Mouse (Mus musculus) gastrocnemius, postnatal 25 days (tissue): ENCODE data around the gene Foxp1. TPM values are rescaled to one million over a fixed set of nuclear protein-coding genes. Genes with fewer than 3 reads are reported as not detected.

Source experiments
- DNase-seq: peaks from one replicate; pipeline ENCODE4 v3.0.0; 2022
- total RNA-seq, 2 experiments: library from RNA; stranded (reverse); gene quantifications; 1 replicate in 1 of 2; 2 replicates in 1 of 2; pipeline ENCODE4 v1.2.3; 2021

The Foxp1 gene
- total RNA-seq, 2 experiments from 2014 or later: 16.9 to 17.8 TPM

DNA sequence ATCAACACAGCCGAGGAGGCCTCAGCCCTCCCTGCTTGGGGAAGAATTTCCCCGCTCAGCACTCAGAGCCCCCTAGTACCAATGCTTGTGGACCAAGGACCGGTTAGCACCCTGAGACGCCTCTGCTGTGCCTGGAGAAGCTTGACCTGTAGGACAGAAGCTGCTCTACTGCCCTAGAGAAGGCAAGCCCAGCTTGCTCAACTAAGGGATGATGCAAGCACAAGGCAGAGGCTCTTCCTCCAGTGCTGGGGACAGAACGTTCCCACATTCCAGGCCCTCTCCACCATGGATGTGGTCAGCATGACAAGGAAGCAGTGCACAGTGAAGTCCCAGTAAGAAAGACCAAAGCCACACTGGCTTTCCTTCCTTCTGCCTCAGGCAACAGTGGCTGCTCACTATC lies 347.1 kb downstream of the Foxp1 start:
- DNase-seq: peak; percentile 14

DNA sequence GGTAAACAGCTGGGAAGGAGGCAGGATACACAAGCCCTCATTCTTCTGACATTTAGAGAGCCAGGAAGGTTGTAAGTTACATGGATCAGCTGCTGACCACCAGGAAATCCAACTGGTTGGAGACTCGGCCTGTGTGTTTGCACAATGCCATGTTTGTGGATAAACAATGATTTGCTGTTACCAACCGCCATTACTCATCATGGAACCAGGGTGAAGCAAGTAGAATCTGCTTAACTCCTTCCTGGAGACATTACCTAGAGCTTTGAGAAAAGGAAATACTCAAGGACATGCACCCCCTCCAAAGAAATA lies 348.7 kb downstream of the Foxp1 start:
- DNase-seq: no peak

DNA sequence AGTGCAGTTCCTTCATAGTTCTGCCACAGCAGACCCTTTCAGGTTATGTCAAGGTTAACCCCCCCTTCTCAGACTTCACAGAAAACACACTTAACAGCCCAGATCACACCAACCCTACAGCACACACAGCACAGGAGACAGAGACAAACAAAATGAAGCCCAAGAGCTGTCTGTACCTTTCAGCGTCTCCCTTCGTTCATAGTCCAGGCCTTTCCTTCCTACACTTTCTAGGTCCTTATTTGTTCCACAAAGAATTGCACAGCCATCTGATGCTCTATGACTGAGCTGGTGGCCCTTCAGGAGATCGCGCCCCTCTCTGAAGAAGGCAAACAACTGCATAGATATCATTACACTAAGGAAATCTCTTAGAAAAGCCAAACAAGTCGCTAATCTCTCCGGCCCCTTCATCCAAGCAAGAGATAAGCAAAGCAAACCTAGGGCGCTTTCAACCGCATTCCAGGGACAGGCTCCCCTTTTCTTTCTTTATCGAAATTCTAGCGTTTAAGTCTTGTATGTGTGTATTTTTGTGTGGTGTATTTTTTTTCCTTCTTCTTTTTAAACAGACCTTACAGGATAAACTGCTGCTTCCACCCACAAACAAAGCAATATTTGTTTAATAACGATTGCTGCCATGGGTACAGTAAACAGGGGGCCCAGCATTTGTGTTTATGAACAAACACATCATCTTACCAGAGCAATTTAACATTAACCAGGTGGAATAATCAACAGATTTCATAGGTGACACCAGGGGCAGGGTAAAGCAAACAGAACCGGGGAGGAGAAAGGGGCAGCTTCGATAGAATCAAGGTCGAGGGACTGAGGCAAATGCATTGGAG lies 349.2 kb downstream of the Foxp1 start:
- no peak for DNase-seq

GRCm38 (mm10) chr6:99172589-99172986 lies 349.9 kb downstream of the Foxp1 start:
- DNase-seq: no peak

GRCm38 (mm10) chr6:99171901-99172588 lies 350.5 kb downstream of the Foxp1 start:
- no peak for DNase-seq

DNA sequence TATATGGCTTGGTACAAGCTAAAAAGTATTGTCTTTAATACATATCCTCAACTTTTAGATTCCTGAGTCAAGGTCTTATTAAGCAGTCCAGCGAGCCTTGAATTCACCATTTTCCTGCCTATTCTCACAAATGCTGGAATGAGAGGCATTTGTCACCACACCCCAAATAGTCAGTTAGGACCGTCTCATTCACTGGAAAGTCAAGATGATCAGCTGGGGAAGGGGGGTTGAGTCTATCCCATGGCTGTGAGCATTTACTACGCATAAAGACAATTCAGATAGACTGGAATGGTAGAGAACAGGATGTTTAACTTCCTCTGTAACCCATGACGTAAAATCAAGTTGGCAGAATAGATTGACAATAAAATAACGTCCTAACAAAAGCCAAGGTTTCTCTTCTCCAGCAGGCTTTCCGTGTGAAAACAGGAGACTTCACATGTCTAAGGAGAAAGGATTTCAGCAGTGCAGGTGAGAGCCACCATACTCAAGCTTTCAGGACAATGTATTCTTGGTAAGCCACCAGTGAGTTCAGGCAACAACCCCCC lies 351.2 kb downstream of the Foxp1 start:
- DNase-seq: no peak

- DNase-seq: no peak
These were observed 353.8 kb downstream of the Foxp1 start for GRCm38 (mm10) chr6:99168727-99169126.

GRCm38 (mm10) chr6:99167001-99167400 lies 355.5 kb downstream of the Foxp1 start:
- DNase-seq: no peak

- DNase-seq: peak; percentile 30
These were observed 356.4 kb downstream of the Foxp1 start for GRCm38 (mm10) chr6:99166169-99166568.

DNA sequence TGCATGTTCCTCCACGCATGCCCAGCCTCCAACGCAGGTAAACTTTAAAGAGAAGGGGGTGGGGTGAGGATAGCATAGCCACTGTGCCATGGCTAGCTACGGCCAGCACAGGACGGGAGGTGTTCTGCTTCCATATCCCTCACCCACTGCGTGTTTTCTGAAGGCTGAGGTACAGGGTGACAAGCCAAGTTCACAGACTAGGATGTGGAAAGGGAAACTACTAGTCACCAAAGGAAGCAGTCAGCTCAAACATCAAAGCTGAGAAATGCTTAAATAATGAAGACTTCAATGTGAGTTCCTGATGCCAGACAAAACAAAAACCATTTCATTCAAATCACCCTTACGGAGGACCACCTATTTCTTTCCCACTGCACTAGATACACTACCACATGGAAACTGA lies 357.8 kb downstream of the Foxp1 start:
- no peak for DNase-seq

GRCm38 (mm10) chr6:99162716-99163115 lies 359.8 kb downstream of the Foxp1 start:
- no peak for DNase-seq

DNA sequence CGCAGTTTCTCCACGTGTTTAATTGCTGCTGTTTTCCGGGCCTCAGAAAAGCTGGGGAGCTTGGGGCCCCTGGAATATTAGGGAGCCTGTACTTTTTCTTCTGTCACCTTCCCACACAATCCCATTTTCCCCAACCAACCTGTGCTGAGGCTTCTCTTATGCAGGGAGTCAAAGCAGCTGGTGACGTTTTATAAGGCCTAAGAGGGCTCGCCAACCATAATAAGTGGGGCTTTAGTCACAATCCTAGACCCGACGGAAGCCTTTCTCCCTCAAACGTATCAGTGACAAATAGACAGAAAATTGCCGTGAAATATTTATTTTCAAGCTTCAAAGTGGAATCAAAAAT lies 362.2 kb downstream of the Foxp1 start:
- no peak for DNase-seq

- DNase-seq: no peak
These were observed 362.8 kb downstream of the Foxp1 start for GRCm38 (mm10) chr6:99159452-99160347.

- DNase-seq: no peak
These were observed 368.8 kb downstream of the Foxp1 start for GRCm38 (mm10) chr6:99153682-99154081.

- no peak for DNase-seq
These were observed 376.1 kb downstream of the Foxp1 start for GRCm38 (mm10) chr6:99146400-99146905.

DNA sequence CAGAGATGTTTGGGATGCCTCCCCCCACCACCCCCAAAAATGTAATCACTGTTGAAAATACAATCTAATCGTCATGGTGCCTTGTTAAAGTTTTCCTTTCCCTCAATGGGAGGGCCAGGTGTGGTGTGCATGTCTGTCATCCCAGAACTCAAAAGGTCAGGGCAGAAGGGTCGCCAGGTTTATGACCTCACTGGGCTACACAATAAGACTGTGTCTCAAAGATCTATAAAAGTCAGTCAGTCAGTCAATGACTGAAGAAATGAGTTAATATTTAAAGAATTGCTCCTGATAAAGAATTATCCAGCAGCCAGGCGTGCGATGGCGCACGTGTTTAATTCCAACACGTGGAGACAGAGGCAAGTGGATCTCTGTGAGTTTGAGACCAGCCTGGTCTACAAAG lies 377.5 kb downstream of the Foxp1 start:
- DNase-seq: no peak

GRCm38 (mm10) chr6:99143756-99144036 lies 378.8 kb downstream of the Foxp1 start:
- no peak for DNase-seq

GRCm38 (mm10) chr6:99142900-99143755 lies 379.4 kb downstream of the Foxp1 start:
- no peak for DNase-seq

- DNase-seq: no peak
These were observed 384.5 kb downstream of the Foxp1 start for GRCm38 (mm10) chr6:99138041-99138440.

DNA sequence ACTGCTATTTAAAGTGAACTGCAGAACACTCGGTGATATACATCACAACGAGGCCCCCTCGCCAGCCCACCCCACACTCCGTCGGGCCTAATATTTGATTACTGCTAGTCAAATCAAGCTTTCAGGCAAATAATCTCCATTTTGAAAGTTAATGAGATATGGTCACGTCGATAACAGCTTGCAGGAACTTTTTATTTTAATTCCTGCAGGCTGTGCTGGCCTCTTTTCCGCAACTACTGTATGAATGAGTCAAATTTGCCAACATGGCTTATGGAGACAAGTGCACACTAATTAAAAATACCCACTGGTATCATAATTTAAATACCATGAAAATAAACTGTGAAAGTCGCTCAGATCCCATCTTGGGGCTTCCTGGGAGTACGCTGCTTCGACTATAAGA lies 385.4 kb downstream of the Foxp1 start:
- no peak for DNase-seq

GRCm38 (mm10) chr6:99135938-99136729 lies 386.4 kb downstream of the Foxp1 start:
- no peak for DNase-seq
